Mouse (Mus musculus): Measurements from ENCODE around the gene Tipin. TPM values are rescaled to one million over a fixed set of nuclear protein-coding genes. Genes with fewer than 3 reads are reported as not detected.

The Tipin gene
- 136 TPM for polyA plus RNA-seq (2014; fragmentation: Illumina TruSeq; extraction: RNeasy Lipid Tissue Mini Kit (QIAGEN cat#74804); ENCODE audit: low read depth, low replicate concordance)

DNA sequence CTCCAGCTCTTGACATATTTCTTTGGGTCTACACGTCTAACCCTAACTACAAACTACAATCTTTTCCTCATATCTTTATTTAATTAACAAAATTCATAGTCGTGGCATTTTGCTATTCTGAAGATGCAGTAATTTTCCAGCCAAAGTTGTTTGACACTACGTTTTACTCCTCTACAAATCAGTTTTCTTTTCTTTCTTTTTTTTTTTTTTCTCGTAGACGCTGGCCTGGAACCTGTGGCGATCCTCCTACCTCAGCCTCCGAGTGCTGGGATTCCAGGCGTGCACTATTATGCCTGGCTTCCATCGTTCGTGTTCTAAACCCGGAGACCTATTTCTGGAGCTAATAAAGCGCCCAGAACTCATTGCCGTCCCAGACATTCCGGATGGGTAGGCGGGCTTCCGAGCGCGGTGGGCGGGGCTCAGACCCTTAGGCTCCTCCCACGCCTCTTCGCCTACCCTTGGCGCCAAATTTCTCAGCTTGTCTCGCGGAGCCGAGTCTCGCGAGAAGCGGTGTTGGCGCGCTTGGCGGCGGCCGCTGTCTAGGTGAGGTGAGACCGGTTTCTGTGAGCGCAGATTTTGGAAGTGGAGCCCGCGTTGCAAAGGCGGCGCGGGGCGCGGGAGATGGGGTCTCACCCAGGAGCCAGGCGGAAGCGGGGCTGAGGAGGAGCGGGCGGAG lies at the start of gene Tipin:
Tipin (plus strand) TSS at position 477 of the 676 bp plus-strand sequence.

GRCm38 (mm10) chr9:64234768-64235435 lies 46.5 kb upstream of the Tipin start, which contains the start of gene Uchl4:
TSS of gene Uchl4 (plus strand) at chr9:64235201.

GRCm38 (mm10) chr9:64253021-64253904 lies 28.1 kb upstream of the Tipin start, which contains the start of gene Map2k1:
TSS of gene Map2k1 (minus strand) at chr9:64253631.

GRCm38 (mm10) chr9:64341254-64341566 lies 59.8 kb downstream of the Tipin start, which contains the start of gene Dis3l:
TSS of gene Dis3l (minus strand) at chr9:64341288.

Other genes with a start within 250 kb of the Tipin start
- gene Lctl, start 164.4 kb upstream of the Tipin start, polyA plus RNA-seq (2014; fragmentation: Illumina TruSeq; extraction: RNeasy Lipid Tissue Mini Kit (QIAGEN cat#74804); ENCODE audit: low read depth, low replicate concordance) = not detected
- 78.5 TPM for gene Zwilch, start 108.5 kb upstream of the Tipin start, polyA plus RNA-seq (2014; fragmentation: Illumina TruSeq; extraction: RNeasy Lipid Tissue Mini Kit (QIAGEN cat#74804); ENCODE audit: low read depth, low replicate concordance)
- gene Rpl4, start 108.2 kb upstream of the Tipin start, polyA plus RNA-seq (2014; fragmentation: Illumina TruSeq; extraction: RNeasy Lipid Tissue Mini Kit (QIAGEN cat#74804); ENCODE audit: low read depth, low replicate concordance) = 183 TPM
- 43.4 TPM for gene Snapc5, start 102.3 kb upstream of the Tipin start, polyA plus RNA-seq (2014; fragmentation: Illumina TruSeq; extraction: RNeasy Lipid Tissue Mini Kit (QIAGEN cat#74804); ENCODE audit: low read depth, low replicate concordance)
- 1.1 TPM for gene Uchl4, start 46.4 kb upstream of the Tipin start, polyA plus RNA-seq (2014; fragmentation: Illumina TruSeq; extraction: RNeasy Lipid Tissue Mini Kit (QIAGEN cat#74804); ENCODE audit: low read depth, low replicate concordance)
- gene Map2k1, start 27.9 kb upstream of the Tipin start, polyA plus RNA-seq (2014; fragmentation: Illumina TruSeq; extraction: RNeasy Lipid Tissue Mini Kit (QIAGEN cat#74804); ENCODE audit: low read depth, low replicate concordance) = 5.9 TPM
- gene Dis3l, start 59.7 kb downstream of the Tipin start, polyA plus RNA-seq (2014; fragmentation: Illumina TruSeq; extraction: RNeasy Lipid Tissue Mini Kit (QIAGEN cat#74804); ENCODE audit: low read depth, low replicate concordance) = 125 TPM
- not detected for gene Megf11, start 104.0 kb downstream of the Tipin start, polyA plus RNA-seq (2014; fragmentation: Illumina TruSeq; extraction: RNeasy Lipid Tissue Mini Kit (QIAGEN cat#74804); ENCODE audit: low read depth, low replicate concordance)